Mouse (Mus musculus): Measurements from ENCODE around the gene Fabp6. TPM values are rescaled to one million over a fixed set of nuclear protein-coding genes. Genes with fewer than 3 reads are reported as not detected.
A peak's percentile ranks its signal among the peaks of the same experiment; 100 is the strongest.

Fabp6 gene
- polyA plus RNA-seq, 1 experiment = not detected

DNA sequence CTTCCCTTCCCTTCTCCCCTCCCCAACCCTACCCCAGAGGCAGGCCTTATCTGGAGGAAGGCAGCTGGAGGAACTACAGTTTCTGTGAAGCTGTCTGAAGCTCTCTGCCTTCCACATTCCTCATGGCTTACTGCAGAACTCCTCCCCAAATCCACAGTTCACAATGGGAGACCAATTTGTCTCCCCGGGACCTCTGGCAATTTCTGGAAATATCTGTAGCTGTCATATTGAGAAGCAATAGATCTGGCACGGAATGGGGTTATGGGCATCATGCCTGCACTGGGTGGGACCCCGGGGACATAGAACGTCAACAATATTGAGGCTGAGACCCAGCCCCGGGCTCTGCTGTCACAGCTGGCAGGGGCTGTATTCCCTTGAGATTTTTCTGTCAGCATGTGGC lies 16.6 kb upstream of the Fabp6 start:
- Histone ChIP-seq H3K4me1 (ENCODE audit: control insufficient read depth, insufficient read depth, low read length) (no peaks in the 10 kb centered on the region), H3K4me3 (ENCODE audit: control insufficient read depth, low read depth, low read length) (no peak overlapping the region), H3K27ac (ENCODE audit: control insufficient read depth, insufficient read depth, low read depth, low read length) (no peak overlapping the region), H3K36me3 (ENCODE audit: control insufficient read depth, insufficient read depth, low read length) (no peaks in the 10 kb centered on the region), H3K27me3 (ENCODE audit: control insufficient read depth, insufficient read depth, low read length) (no peaks in the 10 kb centered on the region)
- no peak for TF ChIP-seq POLR2A (IDR thresholded peaks at IDR 0.05; ENCODE audit: control insufficient read depth, low read depth, low read length)
- TF ChIP-seq CTCF (IDR thresholded peaks at IDR 0.05; ENCODE audit: control insufficient read depth, insufficient read depth, insufficient replicate concordance, low read depth, low read length) = no peak

DNA sequence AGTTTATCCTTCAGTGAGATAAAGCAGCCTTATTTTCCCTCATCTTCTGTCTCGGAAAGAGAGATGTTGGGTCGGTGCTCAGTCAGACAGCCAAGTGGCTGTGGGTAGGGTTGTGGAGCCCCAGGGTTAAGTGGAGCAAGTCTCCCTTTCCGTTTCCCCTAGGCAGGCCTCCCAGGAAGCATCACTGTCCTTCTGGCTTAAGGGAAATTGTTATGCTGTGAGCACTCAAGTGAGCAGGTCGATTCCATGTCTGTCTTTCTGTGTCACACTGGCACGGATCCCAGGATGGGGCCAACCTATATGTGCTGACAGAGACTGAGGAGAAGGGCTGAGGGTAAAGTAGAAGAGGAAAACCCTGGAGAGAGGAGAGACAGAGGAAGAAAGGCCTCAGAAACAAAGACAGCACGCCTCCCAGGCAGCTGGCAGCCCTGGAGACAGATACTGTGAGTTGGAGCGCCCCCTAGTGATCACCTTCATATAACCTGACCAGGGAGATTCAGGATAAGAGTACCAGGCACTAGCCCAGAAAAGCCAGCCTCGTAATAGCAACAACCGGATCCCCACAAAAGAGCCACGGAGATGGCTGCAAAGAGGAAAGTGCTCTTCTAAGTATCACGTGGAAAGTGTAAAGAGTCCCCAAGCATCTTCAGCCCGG lies 11.6 kb upstream of the Fabp6 start:
- peak; percentile 73; the same call in 1 of the 2 replicates for TF ChIP-seq CTCF (IDR thresholded peaks at IDR 0.05; ENCODE audit: control insufficient read depth, insufficient read depth, insufficient replicate concordance, low read depth, low read length)
- no peak for TF ChIP-seq POLR2A (IDR thresholded peaks at IDR 0.05; ENCODE audit: control insufficient read depth, low read depth, low read length)
- no peaks in the 10 kb centered on the region for H3K27me3 ChIP-seq (ENCODE audit: control insufficient read depth, insufficient read depth, low read length)
- H3K36me3 ChIP-seq (ENCODE audit: control insufficient read depth, insufficient read depth, low read length) = no peaks in the 10 kb centered on the region
- no peak overlapping the region for H3K4me3 ChIP-seq (ENCODE audit: control insufficient read depth, low read depth, low read length)
- no peak overlapping the region for H3K27ac ChIP-seq (ENCODE audit: control insufficient read depth, insufficient read depth, low read depth, low read length)
- H3K4me1 ChIP-seq (ENCODE audit: control insufficient read depth, insufficient read depth, low read length) = peaks cover 2% of the 10 kb centered on the region; the same call in 1 of the 2 replicates

DNA sequence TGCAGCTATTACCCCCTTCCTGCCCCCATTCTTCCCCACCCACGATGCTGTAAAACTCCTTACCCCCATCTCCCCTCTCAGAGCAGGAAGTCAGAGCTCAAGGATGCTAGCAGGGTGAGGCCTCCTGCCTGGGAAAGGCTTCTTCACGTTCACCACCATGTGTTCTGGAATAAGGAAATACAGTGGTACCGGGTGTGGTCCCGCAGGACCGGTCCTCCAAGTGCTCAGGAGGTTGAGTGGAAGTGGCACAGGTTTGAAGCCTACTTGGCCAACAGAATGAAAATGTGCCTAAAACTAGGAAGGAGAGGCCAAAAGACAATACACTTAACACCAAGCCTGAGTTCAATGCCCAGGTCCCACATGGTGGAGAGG lies 9.3 kb upstream of the Fabp6 start:
- Histone ChIP-seq H3K27me3 (ENCODE audit: control insufficient read depth, insufficient read depth, low read length) (no peaks in the 10 kb centered on the region), H3K4me3 (ENCODE audit: control insufficient read depth, low read depth, low read length) (no peak overlapping the region), H3K4me1 (ENCODE audit: control insufficient read depth, insufficient read depth, low read length) (peaks cover 2% of the 10 kb centered on the region; the same call in 1 of the 2 replicates), H3K27ac (ENCODE audit: control insufficient read depth, insufficient read depth, low read depth, low read length) (no peak overlapping the region), H3K36me3 (ENCODE audit: control insufficient read depth, insufficient read depth, low read length) (no peaks in the 10 kb centered on the region)
- no peak for TF ChIP-seq POLR2A (IDR thresholded peaks at IDR 0.05; ENCODE audit: control insufficient read depth, low read depth, low read length)
- TF ChIP-seq CTCF (IDR thresholded peaks at IDR 0.05; ENCODE audit: control insufficient read depth, insufficient read depth, insufficient replicate concordance, low read depth, low read length) = no peak

DNA sequence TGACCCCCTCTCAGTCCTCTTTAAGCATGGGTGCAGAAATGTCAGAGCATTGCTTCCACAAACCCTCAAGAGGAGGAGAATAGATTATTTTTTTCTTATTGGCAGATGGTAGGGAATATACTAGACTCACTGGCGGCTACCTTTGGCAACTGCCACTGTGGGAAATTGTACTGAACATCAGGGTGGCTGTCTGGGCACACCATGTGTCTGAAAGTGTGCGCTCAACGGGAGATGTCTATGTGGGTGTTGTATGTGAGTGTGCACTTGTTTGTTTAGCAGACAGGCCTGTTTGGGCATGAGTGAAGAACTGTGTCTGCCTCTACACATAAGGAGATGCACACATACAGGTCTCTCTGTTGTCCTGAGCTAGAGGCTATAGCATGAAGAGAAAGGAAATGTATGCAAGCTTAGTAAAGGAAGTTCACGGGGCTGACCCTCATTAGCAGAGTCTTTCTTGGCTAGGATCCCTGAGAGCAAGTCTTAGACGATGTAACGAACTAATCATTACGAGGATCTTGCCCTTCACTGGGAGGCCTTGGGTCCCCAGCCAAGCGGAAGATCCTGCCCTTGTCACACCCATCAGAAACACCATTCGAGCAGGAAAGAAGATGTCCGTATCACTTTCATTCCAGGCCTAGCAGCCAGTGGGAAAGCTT lies 8.8 kb upstream of the Fabp6 start:
- Histone ChIP-seq H3K4me3 (ENCODE audit: control insufficient read depth, low read depth, low read length) (no peak overlapping the region), H3K27me3 (ENCODE audit: control insufficient read depth, insufficient read depth, low read length) (no peaks in the 10 kb centered on the region), H3K36me3 (ENCODE audit: control insufficient read depth, insufficient read depth, low read length) (no peaks in the 10 kb centered on the region), H3K4me1 (ENCODE audit: control insufficient read depth, insufficient read depth, low read length) (peaks cover 2% of the 10 kb centered on the region; the same call in 1 of the 2 replicates), H3K27ac (ENCODE audit: control insufficient read depth, insufficient read depth, low read depth, low read length) (no peak overlapping the region)
- TF ChIP-seq CTCF (IDR thresholded peaks at IDR 0.05; ENCODE audit: control insufficient read depth, insufficient read depth, insufficient replicate concordance, low read depth, low read length) (no peak), POLR2A (IDR thresholded peaks at IDR 0.05; ENCODE audit: control insufficient read depth, low read depth, low read length) (no peak)

DNA sequence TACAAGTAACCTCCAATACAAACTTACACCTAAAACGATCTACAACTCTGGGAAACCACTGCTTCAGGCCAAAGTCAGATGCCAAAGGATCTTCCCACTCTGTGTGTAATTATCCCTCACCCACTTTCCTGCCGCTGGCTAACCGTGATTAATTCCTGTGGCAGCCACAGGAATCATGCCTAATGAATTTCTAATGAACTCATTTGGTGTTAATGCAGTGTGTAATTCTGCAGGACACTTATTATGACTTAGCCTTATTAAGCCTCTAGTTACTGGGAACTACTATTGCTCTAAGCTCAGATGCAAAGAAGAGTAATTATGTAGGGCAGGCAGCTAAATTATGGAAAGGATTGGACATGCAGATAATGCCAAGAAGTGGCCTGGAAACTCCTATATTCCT lies 7.1 kb upstream of the Fabp6 start:
- no peak for TF ChIP-seq CTCF (IDR thresholded peaks at IDR 0.05; ENCODE audit: control insufficient read depth, insufficient read depth, insufficient replicate concordance, low read depth, low read length)
- TF ChIP-seq POLR2A (IDR thresholded peaks at IDR 0.05; ENCODE audit: control insufficient read depth, low read depth, low read length) = no peak
- peaks cover 2% of the 10 kb centered on the region; the same call in 1 of the 2 replicates for H3K4me1 ChIP-seq (ENCODE audit: control insufficient read depth, insufficient read depth, low read length)
- H3K36me3 ChIP-seq (ENCODE audit: control insufficient read depth, insufficient read depth, low read length) = no peaks in the 10 kb centered on the region
- no peak overlapping the region for H3K4me3 ChIP-seq (ENCODE audit: control insufficient read depth, low read depth, low read length)
- no peak overlapping the region for H3K27ac ChIP-seq (ENCODE audit: control insufficient read depth, insufficient read depth, low read depth, low read length)
- H3K27me3 ChIP-seq (ENCODE audit: control insufficient read depth, insufficient read depth, low read length) = no peaks in the 10 kb centered on the region

DNA sequence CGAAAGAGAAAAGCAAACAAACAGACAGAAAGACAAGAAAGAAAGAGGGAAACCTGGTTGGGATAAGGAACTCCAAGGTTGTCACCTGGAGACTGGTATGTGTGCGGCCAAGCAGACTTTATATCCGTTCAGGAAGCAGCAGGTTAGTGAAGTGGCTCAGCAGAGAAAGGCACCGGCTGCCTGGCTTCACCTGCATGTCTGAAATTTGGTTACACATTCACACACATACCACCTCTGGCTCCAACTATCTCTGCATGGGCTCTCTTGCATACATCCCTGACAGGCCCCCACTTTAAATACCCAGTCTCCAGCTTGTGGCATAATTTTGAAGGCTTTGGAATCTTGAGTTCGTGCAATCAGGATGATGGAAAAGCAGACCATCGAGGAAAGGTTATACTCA lies 4.5 kb upstream of the Fabp6 start:
- Histone ChIP-seq H3K4me3 (ENCODE audit: control insufficient read depth, low read depth, low read length) (no peak overlapping the region), H3K27me3 (ENCODE audit: control insufficient read depth, insufficient read depth, low read length) (no peaks in the 10 kb centered on the region), H3K4me1 (ENCODE audit: control insufficient read depth, insufficient read depth, low read length) (peaks cover 2% of the 10 kb centered on the region; the same call in 1 of the 2 replicates), H3K27ac (ENCODE audit: control insufficient read depth, insufficient read depth, low read depth, low read length) (no peak overlapping the region), H3K36me3 (ENCODE audit: control insufficient read depth, insufficient read depth, low read length) (no peaks in the 10 kb centered on the region)
- TF ChIP-seq CTCF (IDR thresholded peaks at IDR 0.05; ENCODE audit: control insufficient read depth, insufficient read depth, insufficient replicate concordance, low read depth, low read length) (no peak), POLR2A (IDR thresholded peaks at IDR 0.05; ENCODE audit: control insufficient read depth, low read depth, low read length) (no peak)

DNA sequence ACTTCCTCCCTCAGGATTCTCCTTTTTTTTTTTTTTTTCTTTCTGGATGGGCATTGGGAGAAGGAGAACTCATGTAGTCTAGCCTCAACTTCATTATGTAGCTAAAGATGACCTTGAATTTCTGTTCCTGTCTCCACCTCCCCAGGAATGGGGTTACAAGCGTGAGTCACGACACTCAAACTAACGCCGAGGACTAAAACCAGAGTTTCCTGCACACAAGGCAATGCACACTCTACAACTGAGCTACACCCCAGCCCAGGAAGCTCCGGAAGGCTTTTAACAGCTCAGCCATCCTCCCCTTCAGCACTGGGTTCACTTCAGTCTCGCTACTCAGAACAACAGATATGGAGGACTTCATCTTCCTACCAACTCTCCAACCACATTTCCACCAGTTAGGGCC lies 3.6 kb upstream of the Fabp6 start:
- Histone ChIP-seq H3K36me3 (ENCODE audit: control insufficient read depth, insufficient read depth, low read length) (no peaks in the 10 kb centered on the region), H3K27me3 (ENCODE audit: control insufficient read depth, insufficient read depth, low read length) (no peaks in the 10 kb centered on the region), H3K4me1 (ENCODE audit: control insufficient read depth, insufficient read depth, low read length) (no peaks in the 10 kb centered on the region), H3K27ac (ENCODE audit: control insufficient read depth, insufficient read depth, low read depth, low read length) (no peak overlapping the region), H3K4me3 (ENCODE audit: control insufficient read depth, low read depth, low read length) (no peak overlapping the region)
- no peak for TF ChIP-seq POLR2A (IDR thresholded peaks at IDR 0.05; ENCODE audit: control insufficient read depth, low read depth, low read length)
- TF ChIP-seq CTCF (IDR thresholded peaks at IDR 0.05; ENCODE audit: control insufficient read depth, insufficient read depth, insufficient replicate concordance, low read depth, low read length) = no peak
